Mouse (Mus musculus): ENCODE data around the gene Tmem17.

The Tmem17 gene

DNA sequence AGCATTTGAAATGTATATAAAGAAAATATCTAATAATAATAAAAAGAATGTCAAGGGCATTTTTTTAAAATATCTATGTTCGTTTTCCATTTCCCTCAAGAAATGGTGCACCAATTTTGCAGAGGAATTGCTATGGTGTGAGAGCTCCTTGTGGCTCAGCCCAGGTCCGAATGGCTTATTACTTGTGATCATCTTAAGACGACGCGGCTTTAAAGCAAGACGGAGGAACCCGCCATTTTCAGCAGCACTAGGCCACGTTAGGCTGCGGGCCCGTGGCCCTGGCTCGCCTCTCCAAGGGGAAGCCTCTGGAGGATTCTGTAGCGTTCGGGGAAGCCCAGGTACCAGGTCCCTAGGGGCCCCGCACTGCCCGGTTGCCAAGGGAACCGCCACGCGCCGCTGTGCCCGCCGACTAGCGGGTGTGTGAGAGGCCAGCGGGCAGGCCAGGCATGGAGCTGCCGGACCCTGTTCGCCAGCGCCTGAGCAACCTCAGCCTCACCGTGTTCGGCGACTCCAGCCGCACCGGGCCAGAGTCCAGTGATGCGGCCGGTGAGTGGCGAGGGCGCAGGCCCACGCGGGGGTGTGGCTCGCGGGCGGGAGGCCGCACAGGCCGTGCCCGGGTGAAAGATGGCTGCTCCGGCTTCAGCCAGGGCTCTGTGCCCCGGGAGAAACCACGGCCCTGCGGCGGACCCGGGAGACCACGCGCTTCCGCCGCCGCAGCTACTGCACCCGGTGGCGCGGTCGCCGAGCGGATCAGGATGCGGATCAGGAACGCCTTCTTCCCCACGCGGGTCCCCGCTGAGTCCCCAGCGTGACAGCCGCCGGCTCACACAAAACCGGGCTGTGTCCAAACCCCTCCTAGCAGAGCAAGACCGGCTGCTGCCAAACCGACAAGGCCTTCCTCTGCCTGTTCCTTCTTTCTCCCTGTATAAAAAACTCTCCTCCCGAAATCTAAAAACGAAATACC, at the start of gene Tmem17:
Gene Tmem17, plus strand, starts transcription at position 51 of the 964 bp plus-strand sequence.
- in situ Hi-C loops (cut with MboI; ENCODE audit: low pct_unique_long_range_greater_than_20kb in 1 of 2, low sequenced_read_pairs in 2 of 2, unreplicated experiment in 1 of 2) = loop anchor here in 1 of 2 experiments (10.0 to 25.0 kb wide), 2 partner anchors 102 to 450 kb away; partner anchors contain the start of gene Zrsr1

DNA sequence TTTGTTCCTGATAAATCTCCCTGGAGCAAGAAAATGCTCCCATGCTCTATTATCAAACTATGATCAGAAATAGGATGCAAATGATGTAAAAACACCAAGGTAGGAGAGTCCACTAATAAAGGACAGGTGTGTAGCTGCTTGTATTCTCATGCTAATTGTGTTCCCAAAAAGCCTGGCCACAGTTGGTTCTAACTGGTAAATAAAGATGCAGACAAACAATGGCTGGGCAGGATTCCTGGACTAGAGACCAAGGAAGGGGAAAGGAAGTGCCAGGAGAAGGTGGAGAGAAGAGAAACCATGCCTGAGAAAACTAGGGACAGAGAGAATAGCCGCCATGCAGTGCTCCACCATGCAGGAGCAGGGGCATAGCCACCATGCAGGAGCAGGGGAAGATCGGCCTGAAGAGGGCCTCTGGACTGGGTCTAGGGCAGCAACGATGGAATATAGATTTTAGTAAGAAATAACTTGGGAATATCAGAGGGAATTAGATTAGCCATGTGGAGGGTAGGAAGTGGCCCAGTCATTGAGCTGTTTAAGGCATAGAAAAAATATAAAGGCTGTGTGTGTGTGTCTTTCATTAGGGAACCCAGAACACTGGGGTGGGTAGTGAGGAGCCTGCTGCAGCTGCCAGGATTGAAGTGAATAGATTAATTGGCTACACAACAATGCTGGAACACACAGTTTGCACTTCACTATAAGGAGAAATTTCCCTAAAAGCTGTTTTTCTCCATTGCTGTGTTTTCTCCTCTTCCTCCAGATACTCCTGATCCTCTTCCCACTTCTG, 31.9 kb upstream of the Tmem17 start:
- in situ Hi-C loops (cut with MboI; ENCODE audit: low pct_unique_long_range_greater_than_20kb in 1 of 2, low sequenced_read_pairs in 2 of 2, unreplicated experiment in 1 of 2) = no loop called here

DNA sequence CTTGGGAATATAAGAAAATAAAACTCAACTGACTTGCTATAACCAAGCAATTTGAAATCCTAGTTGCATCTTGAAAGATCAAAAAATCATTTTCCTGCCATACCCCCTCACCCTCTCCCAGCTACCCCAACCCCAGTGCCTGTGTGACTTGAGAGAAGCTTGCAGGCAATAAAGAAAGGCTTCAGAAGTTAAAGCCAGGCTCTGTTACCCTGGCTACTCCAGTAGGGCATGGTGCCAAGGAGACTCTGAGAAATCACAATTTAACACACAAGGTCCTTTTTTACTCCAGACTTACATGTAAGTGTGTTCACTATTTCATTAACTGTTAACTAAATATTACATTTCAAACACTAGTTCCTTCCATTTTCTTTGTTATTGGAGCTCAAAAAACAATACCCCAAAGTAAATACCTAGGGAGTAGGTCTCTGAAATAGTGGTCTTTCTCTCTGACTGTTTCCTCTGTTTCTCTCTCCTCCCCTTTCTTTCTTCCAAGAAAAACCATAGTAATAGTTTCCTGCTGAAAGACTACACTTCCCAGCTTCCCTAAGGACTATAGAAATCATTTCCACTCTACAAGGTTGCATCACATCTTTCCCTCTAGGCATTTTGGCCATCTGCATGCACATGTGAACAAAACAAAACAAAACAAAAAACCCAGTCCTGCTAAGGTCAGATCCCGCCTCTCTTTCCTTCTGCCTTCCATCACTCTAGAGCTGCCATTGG, 30.1 kb upstream of the Tmem17 start:
- in situ Hi-C loops (cut with MboI; ENCODE audit: low pct_unique_long_range_greater_than_20kb in 1 of 2, low sequenced_read_pairs in 2 of 2, unreplicated experiment in 1 of 2) = no loop called here

DNA sequence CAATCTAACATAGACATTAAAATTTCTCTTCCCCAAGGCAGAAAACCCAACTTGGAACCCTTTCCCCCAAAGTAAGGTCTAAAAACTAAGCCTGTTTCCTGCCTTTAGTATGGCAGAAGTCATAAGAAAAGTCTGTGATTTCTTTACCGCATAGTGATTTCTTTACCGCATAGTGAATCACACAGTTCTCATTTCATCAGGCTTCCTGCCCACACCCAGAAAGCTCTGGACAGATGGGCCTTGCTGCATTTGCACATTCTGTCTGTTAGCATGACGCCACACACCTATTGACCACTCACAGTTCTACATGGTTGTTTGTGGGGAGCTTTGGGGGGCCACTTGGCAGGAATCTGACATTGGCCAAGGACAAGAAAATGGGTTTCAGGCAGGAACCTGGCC, 29.5 kb upstream of the Tmem17 start:
- in situ Hi-C loops (cut with MboI; ENCODE audit: low pct_unique_long_range_greater_than_20kb in 1 of 2, low sequenced_read_pairs in 2 of 2, unreplicated experiment in 1 of 2) = no loop called here

DNA sequence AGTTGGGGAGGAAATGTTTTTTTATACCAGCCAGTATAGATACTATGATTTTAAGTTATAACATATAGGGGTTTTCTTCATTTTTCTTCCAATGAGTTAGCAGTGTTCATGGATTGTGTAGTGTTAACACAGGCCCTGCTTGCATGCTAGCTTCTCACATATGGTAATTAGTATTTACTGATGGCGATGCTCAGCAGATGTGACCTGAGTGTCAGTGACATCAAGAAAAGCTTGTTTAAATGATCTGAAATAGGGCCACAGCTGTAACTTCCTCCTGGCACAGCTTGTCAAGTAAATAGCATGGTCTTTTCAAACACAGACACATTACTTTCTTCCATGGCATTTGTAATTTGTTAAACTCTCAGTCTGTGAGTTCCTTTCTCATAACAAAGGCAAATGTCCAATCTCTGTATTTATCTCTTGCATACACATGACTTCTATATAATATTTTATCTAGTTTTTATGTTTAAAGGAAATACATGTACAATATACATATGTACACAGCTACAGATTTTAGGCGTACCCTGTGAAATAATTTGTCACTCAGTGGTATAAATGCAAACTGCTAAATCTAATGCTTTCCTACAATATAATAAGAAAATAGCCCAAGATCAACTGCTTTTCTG, 18.1 kb upstream of the Tmem17 start:
- in situ Hi-C loops (cut with MboI; ENCODE audit: low pct_unique_long_range_greater_than_20kb in 1 of 2, low sequenced_read_pairs in 2 of 2, unreplicated experiment in 1 of 2) = no loop called here

DNA sequence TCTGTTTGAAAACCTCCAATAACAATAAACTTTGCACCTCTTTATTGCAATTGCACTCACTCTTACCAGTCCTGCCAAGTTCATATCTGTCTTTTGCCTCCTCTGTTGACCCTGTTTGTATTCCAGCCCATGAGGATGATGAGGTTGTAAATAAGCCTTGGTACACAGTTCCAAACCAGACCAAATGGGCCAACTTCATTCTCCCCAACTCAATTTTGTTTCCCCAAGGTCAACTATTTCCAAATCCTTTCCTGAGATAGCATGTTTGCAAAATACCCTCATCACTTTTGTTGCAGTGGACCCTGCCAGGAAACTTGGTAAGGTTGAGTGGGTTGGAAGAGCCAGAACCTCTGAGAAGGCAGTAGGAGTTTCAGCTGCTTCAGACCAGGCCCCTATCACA, 16.9 kb upstream of the Tmem17 start:
- in situ Hi-C loops (cut with MboI; ENCODE audit: low pct_unique_long_range_greater_than_20kb in 1 of 2, low sequenced_read_pairs in 2 of 2, unreplicated experiment in 1 of 2) = no loop called here

DNA sequence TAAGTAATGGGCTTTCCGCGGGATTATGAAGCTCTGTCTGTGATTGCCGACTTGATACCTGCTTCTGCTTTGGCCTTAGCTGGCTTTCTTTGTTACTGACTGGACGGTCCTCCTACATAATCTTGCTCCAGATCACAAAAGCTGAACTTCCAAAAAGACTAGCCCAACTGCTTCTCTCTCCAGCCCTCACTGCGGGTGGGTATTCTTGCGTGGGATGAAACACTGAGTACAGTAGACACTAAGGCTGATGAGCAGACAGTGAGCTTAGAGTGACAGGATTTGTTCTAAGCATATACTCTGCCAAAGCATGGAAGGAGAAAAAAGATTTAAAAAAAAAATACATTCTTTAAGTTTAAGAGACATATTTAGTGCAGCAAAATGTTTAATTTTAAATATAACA, 12.5 kb upstream of the Tmem17 start:
- in situ Hi-C loops (cut with MboI; ENCODE audit: low pct_unique_long_range_greater_than_20kb in 1 of 2, low sequenced_read_pairs in 2 of 2, unreplicated experiment in 1 of 2) = no loop called here

DNA sequence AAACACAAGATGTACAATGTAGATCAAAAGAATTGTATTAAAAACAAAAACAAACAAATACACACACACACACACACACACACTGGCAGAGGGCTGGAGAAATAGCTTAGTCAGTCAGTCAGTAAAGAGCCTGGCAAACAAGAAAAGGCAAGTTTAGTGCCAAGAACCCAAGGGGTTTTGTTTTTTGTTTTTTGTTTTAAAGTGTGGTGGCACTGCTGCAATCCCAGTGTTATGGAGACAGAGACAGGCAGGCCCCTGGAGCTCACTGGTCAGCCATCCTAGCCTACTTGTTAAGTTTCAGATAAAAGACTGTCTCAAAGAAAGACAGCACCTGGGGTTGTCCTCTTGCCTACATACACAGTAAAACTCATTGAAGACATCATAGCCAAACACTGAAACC, 12.0 kb upstream of the Tmem17 start:
- in situ Hi-C loops (cut with MboI; ENCODE audit: low pct_unique_long_range_greater_than_20kb in 1 of 2, low sequenced_read_pairs in 2 of 2, unreplicated experiment in 1 of 2) = loop anchor here in 1 of 2 experiments (25.0 kb wide), 1 partner anchor 462 kb away; the partner anchor contains the start of gene Zrsr1

DNA sequence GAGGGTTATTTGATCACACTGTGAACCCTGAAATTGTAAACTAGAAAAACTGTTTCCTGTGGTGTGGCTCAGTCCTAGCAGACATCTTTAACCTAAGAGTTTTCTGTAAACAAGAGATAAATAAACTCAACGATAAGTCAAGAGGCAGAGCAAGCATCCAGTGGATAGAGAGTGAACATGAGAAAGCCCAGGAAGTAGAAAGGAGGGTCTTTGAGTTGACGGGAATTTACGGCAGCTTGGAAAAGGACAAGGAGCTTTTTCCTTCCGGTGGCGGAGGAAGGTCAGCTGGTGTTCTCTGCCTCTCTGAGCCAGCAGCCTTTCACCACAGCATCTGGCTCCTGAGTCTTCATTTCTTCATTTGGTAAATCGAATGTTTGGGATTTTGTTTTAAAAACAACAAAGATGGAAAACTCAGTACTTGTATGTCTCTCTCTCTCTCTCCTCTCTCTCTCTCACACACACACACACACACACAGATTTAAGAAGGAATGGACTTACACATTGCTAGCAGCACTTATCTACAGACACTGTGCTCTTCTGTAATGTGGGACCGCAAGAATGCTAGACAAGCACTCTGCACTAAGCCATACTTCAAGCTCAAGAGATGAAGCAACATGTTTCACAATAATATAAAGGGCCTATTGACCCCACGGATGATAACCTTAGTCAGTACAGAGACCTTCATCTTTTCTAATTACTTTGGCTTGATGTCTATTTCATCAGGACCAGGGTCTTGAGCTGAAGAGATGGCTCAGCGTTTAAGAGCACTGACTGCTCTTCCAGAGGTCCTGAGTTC, 10.9 kb upstream of the Tmem17 start:
- in situ Hi-C loops (cut with MboI; ENCODE audit: low pct_unique_long_range_greater_than_20kb in 1 of 2, low sequenced_read_pairs in 2 of 2, unreplicated experiment in 1 of 2) = loop anchor here in 1 of 2 experiments (25.0 kb wide), 1 partner anchor 461 kb away; the partner anchor contains the start of gene Zrsr1

DNA sequence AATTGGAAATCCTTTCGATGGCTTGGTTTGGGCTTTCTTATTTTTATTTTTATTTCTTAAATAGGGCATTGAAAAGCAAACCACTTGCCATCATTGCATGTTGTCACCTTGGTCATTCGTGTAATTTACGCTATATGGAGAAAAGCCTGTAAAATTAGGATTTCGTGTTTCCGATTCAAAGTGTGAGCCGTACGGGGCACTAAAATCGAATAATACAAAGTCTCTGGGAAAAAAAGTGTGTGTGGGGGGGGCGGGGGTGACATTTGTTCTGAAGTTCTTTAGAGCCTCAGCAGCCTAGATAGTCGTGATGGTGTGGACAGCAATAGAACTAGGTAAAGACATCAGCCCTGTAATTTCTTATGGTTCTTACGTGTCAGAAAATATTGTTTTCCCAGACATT, 1.2 kb downstream of the Tmem17 start:
- in situ Hi-C loops (cut with MboI; ENCODE audit: low pct_unique_long_range_greater_than_20kb in 1 of 2, low sequenced_read_pairs in 2 of 2, unreplicated experiment in 1 of 2) = loop anchor here in 1 of 2 experiments (10.0 to 25.0 kb wide), 2 partner anchors 102 to 449 kb away; partner anchors contain the start of gene Zrsr1

DNA sequence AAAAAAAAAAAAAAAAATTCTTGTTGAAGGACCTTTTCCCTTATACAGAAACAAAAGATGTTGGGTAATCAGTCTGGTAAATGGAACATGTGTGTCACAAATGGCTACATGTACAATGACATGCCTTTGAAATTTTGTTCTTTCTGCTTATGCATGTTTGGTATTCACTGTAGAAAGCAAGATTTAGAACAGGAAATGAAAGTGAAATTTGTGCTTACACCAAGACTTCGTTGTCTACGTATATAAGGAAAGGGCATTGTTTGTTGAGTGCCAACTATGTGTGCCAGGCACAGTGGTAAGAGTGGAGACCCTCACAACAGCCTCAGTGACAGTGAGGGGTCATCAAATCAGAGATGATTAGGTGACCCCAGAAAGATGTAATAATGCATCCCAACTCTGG, 3.2 kb downstream of the Tmem17 start:
- in situ Hi-C loops (cut with MboI; ENCODE audit: low pct_unique_long_range_greater_than_20kb in 1 of 2, low sequenced_read_pairs in 2 of 2, unreplicated experiment in 1 of 2) = loop anchor here in 1 of 2 experiments (10.0 to 25.0 kb wide), 2 partner anchors 100 to 447 kb away; partner anchors contain the start of gene Zrsr1

DNA sequence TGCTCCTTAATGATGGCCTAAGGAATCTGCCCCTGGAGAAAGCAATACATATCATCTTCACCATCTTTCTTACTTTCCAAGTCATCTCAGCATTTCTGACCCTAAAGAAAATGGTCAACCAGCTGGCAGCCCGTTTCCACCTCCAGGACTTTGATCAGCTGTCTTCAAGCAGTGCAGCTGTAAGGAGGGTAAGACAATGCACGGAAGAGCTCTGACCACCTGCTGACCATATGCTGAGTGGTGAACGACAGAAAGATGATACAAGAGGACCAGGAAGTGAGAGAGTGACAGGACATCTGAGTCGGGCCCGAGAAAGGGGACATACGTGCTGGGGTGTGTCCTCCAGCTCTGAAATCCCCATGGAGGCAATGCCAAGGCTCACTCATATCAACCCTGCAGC, 6.6 kb downstream of the Tmem17 start:
- in situ Hi-C loops (cut with MboI; ENCODE audit: low pct_unique_long_range_greater_than_20kb in 1 of 2, low sequenced_read_pairs in 2 of 2, unreplicated experiment in 1 of 2) = loop anchor here in 1 of 2 experiments (10.0 to 25.0 kb wide), 2 partner anchors 96 to 444 kb away; partner anchors contain the start of gene Zrsr1

DNA sequence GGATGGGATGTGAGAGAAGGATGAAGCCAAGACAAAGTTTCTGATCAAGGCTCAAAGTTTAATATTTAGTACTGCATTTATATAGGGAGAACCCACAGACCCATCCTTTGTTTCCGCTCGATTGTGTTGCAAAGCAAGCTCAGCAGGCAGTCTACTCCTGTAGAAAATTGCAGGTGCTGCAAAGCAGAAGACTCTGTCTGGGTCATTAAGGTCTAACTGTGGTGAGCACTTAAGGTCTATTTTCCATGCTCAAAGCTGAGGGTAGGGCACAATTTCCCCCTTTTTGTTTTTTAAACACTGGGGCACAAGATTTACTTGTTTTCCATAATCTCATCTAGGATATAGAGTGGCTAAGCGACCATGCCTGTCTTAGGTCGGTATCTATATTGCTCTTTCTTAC, 8.4 kb downstream of the Tmem17 start:
- in situ Hi-C loops (cut with MboI; ENCODE audit: low pct_unique_long_range_greater_than_20kb in 1 of 2, low sequenced_read_pairs in 2 of 2, unreplicated experiment in 1 of 2) = loop anchor here in 1 of 2 experiments (25.0 kb wide), 1 partner anchor 442 kb away; the partner anchor contains the start of gene Zrsr1

DNA sequence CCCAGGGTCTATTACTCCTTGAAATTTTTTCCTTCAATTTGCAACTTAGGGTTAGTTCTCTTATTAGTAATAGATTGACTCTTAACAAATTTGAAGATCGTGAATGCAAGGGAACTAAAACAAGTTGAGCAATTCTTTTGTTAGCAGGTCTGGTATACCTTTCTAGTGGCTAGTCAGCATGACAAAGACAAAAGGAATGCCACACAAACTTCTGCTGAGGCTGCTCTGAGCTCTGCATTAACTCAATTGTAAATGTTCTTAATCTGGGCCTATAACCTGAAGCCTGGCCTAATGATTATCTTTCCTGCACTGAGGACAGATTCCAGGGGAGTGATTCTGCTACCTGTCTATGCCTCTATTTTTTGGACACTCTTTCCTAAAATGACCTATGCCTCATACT, 12.7 kb downstream of the Tmem17 start:
- in situ Hi-C loops (cut with MboI; ENCODE audit: low pct_unique_long_range_greater_than_20kb in 1 of 2, low sequenced_read_pairs in 2 of 2, unreplicated experiment in 1 of 2) = loop anchor here in 1 of 2 experiments (25.0 kb wide), 1 partner anchor 438 kb away; the partner anchor contains the start of gene Zrsr1

DNA sequence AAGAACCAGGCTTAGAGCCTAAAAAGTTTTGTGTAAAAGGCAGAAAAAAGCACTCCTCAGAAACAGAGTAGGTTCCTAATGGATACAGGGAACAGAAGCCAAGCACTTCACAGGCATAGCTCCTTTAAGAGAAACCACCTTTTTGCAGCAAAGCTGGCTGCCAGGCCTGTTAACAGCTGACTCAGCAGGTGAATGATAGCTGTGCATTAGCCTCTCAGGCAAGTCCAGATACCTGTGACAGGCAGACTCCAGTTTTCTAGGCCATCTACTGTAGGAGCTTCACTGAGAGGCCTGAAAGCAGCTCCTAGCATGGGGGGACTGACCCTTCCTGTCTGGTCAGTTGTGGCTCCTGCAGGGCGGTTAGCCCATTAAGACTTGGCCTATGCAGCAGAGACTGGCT, 28.7 kb downstream of the Tmem17 start:
- in situ Hi-C loops (cut with MboI; ENCODE audit: low pct_unique_long_range_greater_than_20kb in 1 of 2, low sequenced_read_pairs in 2 of 2, unreplicated experiment in 1 of 2) = no loop called here

DNA sequence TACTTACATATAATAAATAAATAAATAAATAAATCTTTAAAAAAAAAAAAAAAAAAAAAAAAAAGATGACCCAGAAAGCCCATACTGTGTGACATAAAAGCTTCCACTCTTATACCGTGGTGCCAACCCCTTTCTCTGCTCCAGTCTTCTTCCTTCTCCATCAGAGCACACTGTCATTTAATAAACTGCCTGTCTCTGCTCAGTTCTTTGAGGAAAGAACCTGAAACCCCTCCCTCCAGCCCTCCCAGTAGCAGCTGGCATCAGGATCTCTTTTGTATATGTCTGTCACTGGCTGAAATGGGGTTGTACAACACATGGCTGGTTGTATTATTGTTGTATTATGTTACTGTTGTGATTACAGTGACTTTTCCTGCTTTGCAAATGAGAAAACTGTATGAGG, 48.2 kb downstream of the Tmem17 start:
- in situ Hi-C loops (cut with MboI; ENCODE audit: low pct_unique_long_range_greater_than_20kb in 1 of 2, low sequenced_read_pairs in 2 of 2, unreplicated experiment in 1 of 2) = no loop called here
